Mouse (Mus musculus) kidney, adult 18-20 months (tissue): ENCODE data around the gene Stk38.

Experiments
- DNase-seq: peaks from one replicate; pipeline ENCODE4 v3.0.0; 2021

Gene Stk38

GRCm38 (mm10) chr17:28950751-28951150, 57.0 kb downstream of the Stk38 start:
- no peak for DNase-seq

- DNase-seq = no peak
These were observed 59.1 kb downstream of the Stk38 start for GRCm38 (mm10) chr17:28948661-28949060.

- DNase-seq = no peak
These were observed 60.5 kb downstream of the Stk38 start for GRCm38 (mm10) chr17:28947011-28947939.

DNA sequence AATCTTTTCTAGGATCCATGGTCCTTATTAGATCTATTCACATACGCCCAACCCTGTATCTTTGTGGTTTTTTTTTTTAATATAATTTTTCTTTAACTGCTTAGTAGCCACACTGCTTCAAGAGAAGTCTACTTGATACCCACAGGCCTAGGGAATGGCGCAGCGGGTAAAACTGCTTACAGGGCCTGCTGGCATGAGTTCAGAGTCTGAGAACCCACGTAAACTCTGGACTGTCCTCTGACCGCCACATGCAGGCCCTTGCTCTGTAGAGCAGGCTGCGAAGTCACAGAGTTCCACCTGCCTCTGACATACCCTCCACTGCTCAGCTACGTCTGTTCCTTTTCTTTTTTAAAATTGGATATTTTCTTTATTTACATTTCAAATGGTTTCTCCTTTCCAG, 63.3 kb downstream of the Stk38 start:
- no peak for DNase-seq

- no peak for DNase-seq
These were observed 64.1 kb downstream of the Stk38 start, which contains the start of gene Pxt1 for GRCm38 (mm10) chr17:28943740-28944139. Gene Pxt1, minus strand, starts transcription at chr17:28943840.

DNA sequence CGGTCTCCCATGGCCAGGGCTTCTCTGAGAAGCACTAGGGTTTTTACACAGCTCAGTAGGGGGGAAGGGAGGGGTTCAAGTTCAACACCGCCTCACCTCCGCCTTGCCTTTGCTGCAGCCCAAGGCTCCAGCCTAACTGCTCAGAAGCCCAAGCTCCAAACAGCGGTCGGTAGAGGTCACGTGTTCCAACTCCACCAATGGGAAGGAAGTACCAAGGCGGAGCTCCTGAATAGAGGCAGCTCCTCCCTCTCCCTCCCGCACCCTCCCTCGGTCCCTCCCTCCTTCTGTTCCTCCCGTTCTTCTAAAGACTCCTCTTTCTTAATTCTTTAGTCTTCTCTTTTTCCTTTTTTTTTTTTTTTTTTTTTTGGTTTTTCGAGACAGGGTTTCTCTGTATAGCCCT, 65.7 kb downstream of the Stk38 start:
- DNase-seq = no peak

GRCm38 (mm10) chr17:28940776-28941555, 66.8 kb downstream of the Stk38 start:
- no peak for DNase-seq

DNA sequence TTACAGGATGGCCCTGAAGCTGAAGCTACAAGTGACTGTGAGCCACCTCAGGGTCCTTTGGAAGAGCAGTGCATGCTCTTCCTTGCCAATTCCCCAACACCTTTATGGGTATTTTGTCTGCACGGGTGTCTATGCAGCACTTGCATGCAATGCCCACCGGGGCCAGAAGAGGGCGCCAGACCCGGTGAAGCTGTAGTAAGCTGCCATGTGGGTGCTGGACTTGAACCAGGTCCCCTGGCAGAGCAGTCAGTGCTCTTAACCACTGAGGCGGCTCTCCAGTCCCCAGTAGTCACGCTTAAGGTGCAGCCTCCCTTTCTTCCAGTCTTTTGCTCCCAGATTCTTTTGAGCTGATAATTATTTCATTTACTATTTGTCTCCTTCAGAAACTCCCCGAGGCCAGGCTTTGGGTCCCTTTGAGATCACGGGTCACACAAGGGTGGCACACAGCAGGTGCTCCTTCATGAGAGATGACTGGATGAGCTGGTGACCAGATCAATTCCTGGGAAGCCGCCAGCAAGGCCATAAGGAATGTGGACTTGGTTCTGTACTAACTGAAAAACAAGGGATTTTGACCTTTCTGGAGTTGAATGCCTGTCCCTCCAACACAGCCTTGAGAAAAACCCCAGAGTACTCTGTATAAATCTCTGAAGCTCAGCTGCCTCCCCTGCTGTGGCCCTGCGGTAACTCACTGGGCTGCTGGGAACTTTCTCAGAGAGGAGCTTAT, 71.0 kb downstream of the Stk38 start:
- peak; percentile 76 for DNase-seq

DNA sequence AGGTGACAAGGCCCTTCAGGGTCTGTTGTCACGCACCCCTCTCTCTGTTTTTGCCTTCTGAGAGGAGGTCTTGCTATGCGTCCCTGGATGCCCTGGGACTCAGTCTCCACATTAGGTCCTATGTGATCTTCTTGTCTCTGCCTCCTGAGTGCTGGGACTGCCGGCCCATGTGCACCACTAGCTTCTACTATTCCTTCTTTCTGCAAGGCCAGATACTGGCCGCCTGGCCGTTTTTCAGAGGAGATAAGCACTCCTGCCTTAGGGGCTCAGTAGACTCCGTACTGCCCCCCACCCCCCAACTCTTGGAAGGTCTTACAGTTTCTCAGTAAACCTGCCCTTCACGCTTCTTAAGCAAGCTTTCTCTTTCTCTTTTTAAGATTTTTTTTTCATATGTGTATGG, 71.7 kb downstream of the Stk38 start:
- DNase-seq = no peak

DNA sequence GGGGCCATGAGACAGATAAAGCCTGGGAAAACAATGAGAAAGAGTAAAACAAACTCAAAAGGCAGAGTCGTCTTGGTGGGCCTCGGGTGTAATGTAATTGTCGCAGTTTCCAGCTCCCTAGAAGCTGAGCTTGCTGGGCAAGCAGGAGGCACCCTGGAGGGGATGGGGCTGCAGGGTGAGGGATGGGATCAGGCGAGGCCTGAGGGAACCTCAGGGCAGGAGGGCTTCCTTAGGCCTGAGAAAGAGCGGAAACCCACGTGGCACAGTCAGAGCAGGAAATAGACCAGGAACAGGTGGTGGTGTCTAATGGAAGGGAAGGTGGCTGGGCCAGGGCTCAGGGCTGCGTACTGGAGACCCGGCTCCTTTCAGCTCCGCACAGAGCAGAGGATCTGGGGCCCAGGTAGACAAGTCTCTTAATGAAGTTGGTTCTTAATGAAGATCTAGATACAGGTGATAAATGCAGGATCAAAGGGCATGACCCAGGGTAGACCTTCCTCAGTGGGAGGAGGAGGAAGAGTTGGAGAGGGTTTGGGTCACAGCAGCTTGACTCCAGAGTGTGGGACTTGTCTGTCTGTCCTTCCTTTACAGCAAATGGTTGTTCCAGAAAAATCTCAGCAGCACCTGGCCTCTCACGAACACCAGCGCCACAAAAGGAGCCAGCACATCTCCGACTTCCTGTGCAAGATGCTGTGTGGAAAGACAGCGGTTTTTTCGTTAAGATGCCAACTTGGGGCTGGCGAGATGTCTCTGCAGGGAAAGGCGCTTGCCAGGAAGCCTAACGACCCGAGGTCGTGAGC, 73.5 kb downstream of the Stk38 start:
- DNase-seq = no peak

DNA sequence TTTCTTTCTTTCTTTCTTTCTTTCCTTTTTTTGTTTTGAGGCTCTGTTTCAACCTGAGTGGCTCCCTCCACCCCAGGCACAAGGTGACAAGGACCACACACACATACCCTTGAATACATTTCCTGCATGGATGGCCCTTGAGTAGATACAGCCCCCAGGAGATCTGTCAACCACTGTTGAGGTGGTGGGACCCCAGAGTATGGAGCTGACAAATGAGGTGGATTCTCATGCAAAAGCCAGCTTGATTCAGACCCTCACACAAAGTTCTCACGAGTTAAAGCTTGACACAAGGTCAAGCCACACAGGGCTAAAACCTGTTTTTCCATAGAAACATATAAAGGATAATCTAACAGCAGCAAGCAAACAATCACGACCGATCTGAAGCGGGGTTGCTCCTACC, 75.5 kb downstream of the Stk38 start:
- no peak for DNase-seq

DNA sequence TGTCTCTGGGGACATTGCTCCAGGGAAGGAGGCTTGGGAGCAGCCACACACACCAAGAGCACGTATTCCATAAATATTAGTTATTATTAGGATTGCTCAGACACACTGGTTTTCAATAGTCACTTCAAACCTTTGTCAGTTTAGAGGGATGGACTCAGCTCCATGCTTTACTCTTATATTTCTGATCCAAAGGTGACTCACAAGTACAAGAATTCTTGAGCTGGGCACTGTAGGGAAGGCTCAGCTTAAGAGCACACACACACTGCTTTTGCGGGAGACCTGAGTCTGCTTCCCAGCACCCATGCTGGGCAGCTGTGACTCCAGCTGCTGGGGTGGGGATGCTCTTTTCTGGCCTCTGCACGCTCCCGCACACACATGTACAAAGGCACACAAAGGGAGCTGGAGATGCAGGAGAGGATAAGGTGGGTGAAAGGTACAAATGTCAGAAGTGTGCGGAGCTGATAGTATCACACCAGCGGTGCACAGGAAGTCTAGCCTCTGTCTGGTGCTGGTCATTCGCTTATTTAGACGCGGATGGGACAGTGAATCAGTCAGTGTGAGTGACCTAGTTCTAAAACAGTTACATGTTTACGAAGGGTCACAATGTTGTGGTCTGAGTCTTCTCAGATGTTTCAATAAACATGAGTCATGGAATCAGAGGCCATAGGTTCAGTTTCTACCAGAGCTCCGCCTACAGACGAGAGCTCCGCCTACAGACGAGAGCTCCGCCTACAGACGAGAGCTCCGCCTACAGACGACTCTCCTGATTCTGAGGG, 76.2 kb downstream of the Stk38 start:
- DNase-seq = no peak

GRCm38 (mm10) chr17:28930392-28931074, 77.3 kb downstream of the Stk38 start:
- DNase-seq = peak; percentile 95

- DNase-seq = no peak
These were observed 78.4 kb downstream of the Stk38 start for GRCm38 (mm10) chr17:28929369-28929768.

DNA sequence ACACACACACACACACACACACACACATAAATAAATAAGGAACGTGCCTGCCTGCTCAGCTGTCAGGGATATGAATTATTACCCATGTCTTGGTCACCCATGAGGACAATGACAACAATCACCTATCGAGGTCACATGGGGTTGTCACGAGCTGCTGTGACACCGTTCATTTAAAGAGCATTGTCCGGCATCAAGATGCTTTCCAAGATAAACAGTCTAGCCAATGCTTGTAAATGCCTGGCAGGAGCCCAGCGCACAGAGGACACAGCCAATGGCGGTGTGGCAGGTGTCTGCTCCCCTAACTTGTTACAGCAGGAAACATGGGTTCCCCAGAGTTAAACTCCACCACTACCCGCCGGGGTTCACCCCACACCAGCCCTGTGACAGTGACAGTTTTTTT, 79.8 kb downstream of the Stk38 start:
- DNase-seq = no peak

DNA sequence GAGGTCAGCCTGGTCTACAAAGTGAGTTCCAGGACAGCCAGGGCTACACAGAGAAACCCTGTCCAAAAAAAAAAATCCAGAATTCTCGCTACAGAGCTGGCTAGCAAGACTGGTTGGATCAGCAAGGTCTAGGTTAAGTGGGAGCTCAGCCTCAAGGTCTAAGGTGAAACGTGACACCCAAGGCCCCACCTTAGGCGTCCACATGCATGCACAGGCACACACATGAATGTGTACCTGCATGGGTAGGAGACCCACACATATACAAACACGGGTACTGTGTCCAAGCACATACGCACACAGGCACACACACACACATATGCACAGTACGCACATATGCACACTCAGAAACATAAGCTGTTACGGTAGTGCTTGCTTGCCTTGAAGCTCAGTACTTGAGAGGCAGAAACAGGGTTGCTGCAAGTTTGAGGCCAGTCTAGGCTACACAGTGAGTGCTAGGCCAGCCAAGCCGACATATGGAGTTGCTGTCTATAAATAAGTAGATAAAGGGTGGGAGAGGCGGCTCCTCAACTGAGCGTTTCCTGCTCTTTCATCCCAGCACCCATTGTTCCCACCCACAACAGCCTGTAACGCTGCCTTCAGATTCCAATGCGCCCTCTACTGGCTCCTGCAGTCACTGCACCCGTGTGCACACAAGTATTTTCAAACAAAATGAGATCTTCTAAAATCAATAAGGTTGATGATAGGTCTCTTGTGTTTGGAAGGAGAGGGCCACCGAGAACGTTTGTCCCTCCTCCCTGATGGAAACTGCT, 80.7 kb downstream of the Stk38 start:
- peak; percentile 65 for DNase-seq

GRCm38 (mm10) chr17:28926380-28926779, 81.4 kb downstream of the Stk38 start:
- peak; percentile 86 for DNase-seq

- no peak for DNase-seq
These were observed 82.7 kb downstream of the Stk38 start for GRCm38 (mm10) chr17:28924957-28925595.

- DNase-seq = no peak
These were observed 85.7 kb downstream of the Stk38 start for GRCm38 (mm10) chr17:28922096-28922495.

GRCm38 (mm10) chr17:28921086-28921485, 86.7 kb downstream of the Stk38 start:
- no peak for DNase-seq
